Mouse (Mus musculus): Measurements from ENCODE around the gene Depdc7. TPM values are rescaled to one million over a fixed set of nuclear protein-coding genes. Genes with fewer than 3 reads are reported as not detected.
A peak's percentile ranks its signal among the peaks of the same experiment; 100 is the strongest.

Gene Depdc7
- 0.10 TPM in 1 of 2 replicates, not detected in the other for polyA plus RNA-seq (2012)

- Histone ChIP-seq H3K9me3 (ENCODE audit: control insufficient read depth, low read length) (no peaks in the 10 kb centered on the region), H3K36me3 (ENCODE audit: control insufficient read depth) (no peaks in the 10 kb centered on the region), H3K4me3 (replicated peaks) (peak within 1 kb of the TSS; percentile 69), H3K27me3 (ENCODE audit: control insufficient read depth) (peaks cover 45% of the 10 kb centered on the region), H3K4me1 (ENCODE audit: control insufficient read depth) (peaks cover 15% of the 10 kb centered on the region)
- TF ChIP-seq GATA1 (IDR thresholded peaks at IDR 0.05; ENCODE audit: low read length) (no peak), TAL1 (IDR thresholded peaks at IDR 0.05; ENCODE audit: low read length) (no peak)
Measured at GRCm38 (mm10) chr2:104742741-104743064, at the start of gene Depdc7. Gene Depdc7 (minus strand): TSS chr2:104742878.

GRCm38 (mm10) chr2:104774763-104775162 lies 32.1 kb upstream of the Depdc7 start:
- Histone ChIP-seq H3K27me3 (ENCODE audit: control insufficient read depth) (no peaks in the 10 kb centered on the region), H3K36me3 (ENCODE audit: control insufficient read depth) (peaks cover 32% of the 10 kb centered on the region), H3K4me3 (replicated peaks) (no peak overlapping the region), H3K9me3 (ENCODE audit: control insufficient read depth, low read length) (no peaks in the 10 kb centered on the region), H3K4me1 (ENCODE audit: control insufficient read depth) (no peaks in the 10 kb centered on the region)
- TF ChIP-seq TAL1 (IDR thresholded peaks at IDR 0.05; ENCODE audit: low read length) (no peak), GATA1 (IDR thresholded peaks at IDR 0.05; ENCODE audit: low read length) (no peak)

DNA sequence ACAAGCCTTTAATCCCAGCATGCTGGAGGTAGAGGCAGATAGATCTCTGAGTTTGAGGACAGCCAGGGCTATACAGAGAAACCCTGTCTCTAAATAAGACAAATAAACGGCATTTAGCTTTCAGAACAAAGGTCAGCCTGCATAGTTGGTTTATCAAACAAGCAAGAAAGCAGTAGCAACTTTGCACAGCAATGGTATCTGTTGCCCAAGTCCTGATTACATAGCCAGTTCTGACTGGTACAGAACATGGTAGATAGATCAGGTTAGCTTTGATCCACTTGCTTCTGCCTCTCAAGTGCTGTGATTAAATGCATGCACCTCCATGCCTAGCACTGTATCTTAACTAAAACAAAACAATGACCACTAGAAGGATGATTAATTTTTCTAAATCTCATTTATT lies 26.0 kb upstream of the Depdc7 start:
- TF ChIP-seq TAL1 (IDR thresholded peaks at IDR 0.05; ENCODE audit: low read length) (no peak), GATA1 (IDR thresholded peaks at IDR 0.05; ENCODE audit: low read length) (no peak)
- H3K9me3 ChIP-seq (ENCODE audit: control insufficient read depth, low read length), result no peaks in the 10 kb centered on the region
- no peak overlapping the region for H3K4me3 ChIP-seq (replicated peaks)
- H3K4me1 ChIP-seq (ENCODE audit: control insufficient read depth), result no peaks in the 10 kb centered on the region
- peaks cover 17% of the 10 kb centered on the region for H3K36me3 ChIP-seq (ENCODE audit: control insufficient read depth)
- no peaks in the 10 kb centered on the region for H3K27me3 ChIP-seq (ENCODE audit: control insufficient read depth)

GRCm38 (mm10) chr2:104764018-104764417 lies 21.3 kb upstream of the Depdc7 start:
- H3K27me3 ChIP-seq (ENCODE audit: control insufficient read depth), result no peaks in the 10 kb centered on the region
- TF ChIP-seq GATA1 (IDR thresholded peaks at IDR 0.05; ENCODE audit: low read length), result no peak
- TF ChIP-seq TAL1 (IDR thresholded peaks at IDR 0.05; ENCODE audit: low read length), result no peak
- H3K36me3 ChIP-seq (ENCODE audit: control insufficient read depth), result peaks cover 5% of the 10 kb centered on the region; the same call in 1 of the 2 replicates

GRCm38 (mm10) chr2:104763134-104763703 lies 20.5 kb upstream of the Depdc7 start:
- Histone ChIP-seq H3K4me3 (replicated peaks) (no peak overlapping the region), H3K36me3 (ENCODE audit: control insufficient read depth) (peaks cover 5% of the 10 kb centered on the region; the same call in 1 of the 2 replicates), H3K9me3 (ENCODE audit: control insufficient read depth, low read length) (no peaks in the 10 kb centered on the region), H3K4me1 (ENCODE audit: control insufficient read depth) (no peaks in the 10 kb centered on the region), H3K27me3 (ENCODE audit: control insufficient read depth) (no peaks in the 10 kb centered on the region)
- TF ChIP-seq TAL1 (IDR thresholded peaks at IDR 0.05; ENCODE audit: low read length), result no peak
- no peak for TF ChIP-seq GATA1 (IDR thresholded peaks at IDR 0.05; ENCODE audit: low read length)

More at GRCm38 (mm10) chr2:104764018-104764417, 21.3 kb upstream of the Depdc7 start:
- Histone ChIP-seq H3K9me3 (ENCODE audit: control insufficient read depth, low read length) (no peaks in the 10 kb centered on the region), H3K4me3 (replicated peaks) (no peak overlapping the region), H3K4me1 (ENCODE audit: control insufficient read depth) (no peaks in the 10 kb centered on the region)

DNA sequence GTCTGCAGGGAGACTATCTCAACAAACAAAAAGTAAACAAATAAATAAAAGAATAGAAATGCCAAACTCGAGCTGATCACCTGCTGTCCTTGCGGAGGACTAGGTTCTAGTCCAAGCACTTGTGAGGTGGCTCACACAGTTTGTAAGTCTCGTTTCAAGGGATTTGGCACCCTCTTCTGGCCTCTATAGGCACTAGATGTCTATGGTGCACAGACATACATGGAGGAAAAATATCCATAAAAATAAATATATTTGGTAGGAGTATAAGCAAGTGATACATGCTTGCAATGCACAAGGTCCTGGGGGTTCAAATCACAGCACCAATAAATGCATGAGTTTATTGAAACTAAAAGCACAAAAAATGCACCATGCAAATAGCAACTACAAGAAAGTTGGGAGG lies 7.9 kb upstream of the Depdc7 start:
- no peaks in the 10 kb centered on the region for H3K27me3 ChIP-seq (ENCODE audit: control insufficient read depth)
- TF ChIP-seq GATA1 (IDR thresholded peaks at IDR 0.05; ENCODE audit: low read length), result no peak
- TF ChIP-seq TAL1 (IDR thresholded peaks at IDR 0.05; ENCODE audit: low read length), result no peak
- no peaks in the 10 kb centered on the region for H3K36me3 ChIP-seq (ENCODE audit: control insufficient read depth)
- no peaks in the 10 kb centered on the region for H3K9me3 ChIP-seq (ENCODE audit: control insufficient read depth, low read length)
- H3K4me1 ChIP-seq (ENCODE audit: control insufficient read depth), result peaks cover 4% of the 10 kb centered on the region
- H3K4me3 ChIP-seq (replicated peaks), result no peak overlapping the region

DNA sequence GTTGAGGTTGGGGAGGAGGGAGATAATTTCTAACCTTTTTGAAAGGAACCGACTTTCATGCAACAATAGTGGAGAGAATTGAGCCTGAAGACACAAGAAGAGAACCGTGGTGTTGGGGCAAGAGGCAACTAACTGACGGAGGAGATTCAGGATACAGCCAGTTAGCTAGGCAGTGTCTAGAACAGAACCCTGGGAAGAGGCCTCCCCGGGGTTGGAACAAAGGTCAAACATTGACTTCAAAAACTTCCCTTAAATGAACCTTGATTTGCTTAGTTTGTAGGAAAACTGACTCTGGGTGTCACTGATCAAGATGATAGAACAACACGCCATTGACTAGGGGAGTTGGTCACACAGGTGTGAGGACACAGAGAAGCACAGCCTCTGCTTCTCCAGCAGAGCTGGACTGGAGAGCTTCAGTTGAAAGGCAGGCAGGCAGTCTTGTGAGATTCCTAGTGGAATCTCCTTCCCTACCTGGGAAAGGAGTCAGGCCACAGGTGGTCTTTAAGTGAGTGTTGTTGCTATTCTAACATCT lies 6.0 kb upstream of the Depdc7 start:
- Histone ChIP-seq H3K27me3 (ENCODE audit: control insufficient read depth) (peaks cover 4% of the 10 kb centered on the region; the same call in 1 of the 2 replicates), H3K4me1 (ENCODE audit: control insufficient read depth) (peaks cover 4% of the 10 kb centered on the region), H3K4me3 (replicated peaks) (no peak overlapping the region), H3K9me3 (ENCODE audit: control insufficient read depth, low read length) (no peaks in the 10 kb centered on the region), H3K36me3 (ENCODE audit: control insufficient read depth) (no peaks in the 10 kb centered on the region)
- TF ChIP-seq GATA1 (IDR thresholded peaks at IDR 0.05; ENCODE audit: low read length), result no peak
- TF ChIP-seq TAL1 (IDR thresholded peaks at IDR 0.05; ENCODE audit: low read length), result no peak

- TF ChIP-seq GATA1 (IDR thresholded peaks at IDR 0.05; ENCODE audit: low read length), result no peak
Measured at GRCm38 (mm10) chr2:104746251-104746650, 3.6 kb upstream of the Depdc7 start.

DNA sequence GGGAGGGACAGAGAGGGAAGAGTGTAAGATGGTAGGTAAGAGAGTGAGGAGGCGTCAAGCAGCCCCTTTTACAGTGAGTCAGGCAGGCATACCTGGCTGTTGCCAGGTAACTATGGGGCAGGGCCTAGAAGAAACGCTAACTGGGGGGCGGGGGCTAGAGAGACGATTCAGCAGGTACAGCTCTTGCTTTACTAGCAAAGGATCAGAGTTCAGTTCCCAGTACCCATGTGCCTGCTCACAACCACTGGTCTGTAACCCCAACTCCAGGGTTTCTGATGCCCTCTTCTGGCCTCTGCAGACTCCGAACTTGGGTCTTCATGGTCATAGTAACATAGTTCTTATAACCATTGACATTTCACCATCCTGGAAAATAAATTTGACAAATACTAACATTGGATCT lies 1.3 kb upstream of the Depdc7 start:
- Histone ChIP-seq H3K4me1 (ENCODE audit: control insufficient read depth) (peaks cover 15% of the 10 kb centered on the region), H3K36me3 (ENCODE audit: control insufficient read depth) (no peaks in the 10 kb centered on the region), H3K9me3 (ENCODE audit: control insufficient read depth, low read length) (no peaks in the 10 kb centered on the region), H3K4me3 (replicated peaks) (no peak overlapping the region), H3K27me3 (ENCODE audit: control insufficient read depth) (peaks cover 43% of the 10 kb centered on the region)
- TF ChIP-seq GATA1 (IDR thresholded peaks at IDR 0.05; ENCODE audit: low read length) (no peak), TAL1 (IDR thresholded peaks at IDR 0.05; ENCODE audit: low read length) (no peak)

More at GRCm38 (mm10) chr2:104746251-104746650, 3.6 kb upstream of the Depdc7 start:
- no peaks in the 10 kb centered on the region for H3K36me3 ChIP-seq (ENCODE audit: control insufficient read depth)
- H3K27me3 ChIP-seq (ENCODE audit: control insufficient read depth), result peaks cover 28% of the 10 kb centered on the region
- no peak overlapping the region for H3K4me3 ChIP-seq (replicated peaks)
- peaks cover 15% of the 10 kb centered on the region for H3K4me1 ChIP-seq (ENCODE audit: control insufficient read depth)
- no peaks in the 10 kb centered on the region for H3K9me3 ChIP-seq (ENCODE audit: control insufficient read depth, low read length)
